Mouse (Mus musculus) brain, embryonic 18.5 days (tissue): ENCODE results near the gene Prdx3.
"Not testable (repeated sequence)": the region's sequence is repeated elsewhere in the genome, so short reads cannot be mapped to it uniquely, and the experiment has no call there.

ENCODE experiments used
- DNase-seq: peaks from one replicate; pipeline ENCODE4 v3.0.0-alpha.2; 2012; ENCODE audit warnings: low read depth, low spot score

Prdx3 gene

DNA sequence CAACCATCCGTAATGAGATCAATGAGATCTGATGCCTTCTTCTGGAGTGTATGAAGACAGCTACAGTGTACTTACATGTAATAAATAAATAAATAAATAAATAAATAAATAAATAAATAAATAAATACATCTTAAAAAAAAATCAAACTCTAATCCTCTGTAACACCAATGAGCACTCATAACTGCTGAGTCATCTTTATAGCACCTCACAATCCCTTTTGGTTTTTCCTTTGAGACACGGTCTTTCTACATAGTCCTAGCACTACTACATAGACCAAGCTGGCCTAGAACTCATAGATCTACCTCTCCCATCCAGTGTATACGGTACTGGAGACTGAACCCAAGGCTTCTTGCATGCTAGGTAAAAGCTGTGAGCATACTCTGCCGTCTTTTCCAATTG lies 8.2 kb downstream of the Prdx3 start:
- DNase-seq: not testable (repeated sequence)

DNA sequence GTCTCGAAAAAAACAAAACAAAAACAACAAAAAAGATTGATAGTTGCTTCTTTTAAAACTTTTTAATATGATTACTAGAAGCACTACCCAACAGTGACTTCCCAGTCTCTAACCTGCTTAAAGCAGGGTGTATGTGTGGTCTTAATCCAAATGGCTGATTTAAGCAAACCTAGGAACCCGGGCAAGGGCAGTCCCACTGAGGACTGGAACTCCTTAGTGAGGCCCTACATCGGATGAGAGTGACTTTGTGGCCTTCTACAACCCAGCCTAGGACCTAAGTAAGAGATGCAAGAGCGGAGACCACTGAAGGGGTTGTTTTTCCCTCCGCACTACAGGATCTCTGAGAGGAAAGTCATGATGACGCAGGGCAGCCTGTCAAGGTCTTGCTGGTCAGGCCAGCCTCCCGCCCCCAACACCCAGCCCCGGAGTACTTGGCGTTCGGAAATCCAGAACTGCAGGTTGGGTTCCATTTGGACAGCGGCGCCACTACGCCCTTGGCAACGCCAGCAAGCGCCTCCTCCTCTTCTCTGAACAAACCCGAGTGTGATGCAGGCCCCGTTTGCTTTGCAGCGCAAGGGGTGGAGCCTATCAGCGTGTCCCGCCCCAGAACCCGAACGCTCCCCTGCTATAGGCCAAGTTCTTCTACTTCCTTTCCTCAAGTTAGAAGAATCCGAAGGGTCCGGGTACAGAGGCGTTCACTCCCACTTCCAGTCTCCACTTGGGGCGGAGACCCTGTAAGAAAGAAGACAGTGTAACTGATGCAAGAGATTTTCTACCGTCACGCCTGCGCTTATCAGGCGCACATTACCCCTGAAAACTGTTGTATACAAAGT lies 13.3 kb downstream of the Prdx3 start, which contains the start of gene Sfxn4:
Sfxn4 (minus strand) TSS at position 612 of the 833 bp plus-strand sequence.
- peak; percentile 80 for DNase-seq

GRCm38 (mm10) chr19:60845731-60846130 lies 28.6 kb downstream of the Prdx3 start:
- DNase-seq: no peak

GRCm38 (mm10) chr19:60843324-60843723 lies 31.0 kb downstream of the Prdx3 start:
- DNase-seq: no peak

DNA sequence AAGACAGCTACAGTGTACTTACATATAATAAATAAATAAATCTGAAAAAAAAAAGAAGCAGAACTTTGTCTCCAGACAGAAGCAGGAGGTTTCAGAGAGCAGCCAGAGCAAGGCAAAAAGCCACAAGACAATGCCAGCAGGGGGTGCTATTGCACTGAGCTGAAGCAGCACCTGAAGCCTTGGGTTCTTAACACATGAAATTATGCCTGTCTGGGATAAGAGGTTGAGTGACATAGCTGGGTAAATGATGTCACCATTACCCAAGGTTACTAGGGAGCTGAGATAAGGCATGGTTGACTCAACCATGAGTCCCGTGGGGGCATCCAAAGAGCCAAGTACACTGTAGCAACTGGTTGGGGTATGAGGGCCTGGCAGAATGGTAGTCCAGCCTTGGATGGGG lies 36.6 kb downstream of the Prdx3 start:
- DNase-seq: no peak

- DNase-seq: no peak
These were observed 55.7 kb downstream of the Prdx3 start for GRCm38 (mm10) chr19:60818677-60819076.
